Mouse (Mus musculus) ES-Bruce4 (cell line): Measurements from ENCODE around the gene Ctnnbl1.

Experiments
- CTCF ChIP-seq: IDR thresholded peaks from one replicate; pipeline ENCODE4 v1.8.1; 2011; ENCODE audit warnings: low read depth, low read length
- POLR2A ChIP-seq: IDR thresholded peaks from one replicate; pipeline ENCODE4 v1.8.1; 2011; ENCODE audit warnings: low read length; ENCODE audit not compliant: insufficient read depth

GRCm38 (mm10) chr2:157705777-157706158 is 31.4 kb upstream of the Ctnnbl1 start:
- TF ChIP-seq CTCF (no peak), POLR2A (no peak)
